Mouse (Mus musculus): ENCODE results near the gene Zmat3.

Gene Zmat3

DNA sequence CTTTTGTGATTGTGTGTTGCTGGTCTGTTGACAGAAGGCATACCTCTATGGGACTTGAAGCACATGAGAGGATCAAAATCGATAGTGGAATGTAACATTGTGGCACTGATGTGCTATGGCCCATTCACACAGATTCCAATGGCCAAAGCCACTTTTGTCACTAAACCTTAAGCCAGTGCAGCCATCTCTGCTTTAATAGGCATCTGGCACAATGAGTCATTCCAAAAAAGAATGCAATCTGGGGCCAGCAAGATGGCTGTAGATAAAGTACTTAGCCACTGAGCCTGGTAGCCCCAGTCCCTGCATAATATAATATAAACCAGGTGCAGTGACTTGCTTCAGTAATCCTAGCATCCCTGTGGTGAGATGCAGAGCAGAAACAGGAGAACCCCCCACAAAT, 1.7 kb upstream of the Zmat3 start:
- no peak for DNase-seq

- peak; percentile 49 for DNase-seq
These were observed 476 bp upstream of the Zmat3 start for GRCm38 (mm10) chr3:32366246-32366734.

- DNase-seq = no peak
These were observed 821 bp downstream of the Zmat3 start for GRCm38 (mm10) chr3:32364841-32365545.

- no peak for DNase-seq
These were observed 1.6 kb downstream of the Zmat3 start for GRCm38 (mm10) chr3:32364195-32364594.

GRCm38 (mm10) chr3:32361221-32361620, 4.6 kb downstream of the Zmat3 start:
- DNase-seq = no peak

DNA sequence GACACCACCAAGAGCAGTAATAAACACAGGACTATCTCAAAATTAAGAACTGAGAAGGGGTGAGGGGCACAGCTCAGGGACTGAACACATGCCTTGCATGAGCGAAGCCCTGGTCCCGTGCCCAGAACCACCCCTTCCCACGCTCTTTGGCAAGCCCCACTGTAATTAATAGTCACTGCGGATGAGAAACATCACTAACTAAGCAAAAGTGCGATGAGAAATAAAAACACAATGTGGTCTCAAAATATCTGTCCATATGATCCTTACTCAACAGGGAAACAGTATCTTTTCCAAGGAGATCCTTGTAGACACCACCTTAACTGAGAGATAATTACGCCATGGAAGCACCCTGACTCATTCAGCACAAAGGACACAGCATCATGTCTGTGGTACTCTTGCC, 17.9 kb downstream of the Zmat3 start:
- DNase-seq = no peak

- DNase-seq = no peak
These were observed 20.6 kb downstream of the Zmat3 start for GRCm38 (mm10) chr3:32345249-32345648.

DNA sequence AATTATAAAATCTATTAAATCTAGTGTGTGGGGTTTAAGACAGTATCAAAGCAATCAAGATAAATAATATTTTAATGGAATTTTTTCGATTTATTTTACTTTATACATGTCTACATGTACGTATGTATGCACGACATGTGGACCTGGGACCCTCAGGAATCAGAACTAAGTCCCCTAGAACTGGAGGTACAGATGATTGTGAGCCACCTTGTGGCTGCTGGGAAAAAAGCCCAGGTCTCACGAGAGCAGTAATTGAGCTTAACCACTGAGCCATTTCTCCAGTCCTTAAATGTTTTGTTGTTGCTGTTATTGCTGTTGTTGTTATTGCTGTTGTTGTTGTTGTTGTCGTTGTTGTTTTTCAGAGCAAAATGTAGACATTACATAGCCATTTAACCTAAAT, 21.0 kb downstream of the Zmat3 start:
- DNase-seq = no peak

DNA sequence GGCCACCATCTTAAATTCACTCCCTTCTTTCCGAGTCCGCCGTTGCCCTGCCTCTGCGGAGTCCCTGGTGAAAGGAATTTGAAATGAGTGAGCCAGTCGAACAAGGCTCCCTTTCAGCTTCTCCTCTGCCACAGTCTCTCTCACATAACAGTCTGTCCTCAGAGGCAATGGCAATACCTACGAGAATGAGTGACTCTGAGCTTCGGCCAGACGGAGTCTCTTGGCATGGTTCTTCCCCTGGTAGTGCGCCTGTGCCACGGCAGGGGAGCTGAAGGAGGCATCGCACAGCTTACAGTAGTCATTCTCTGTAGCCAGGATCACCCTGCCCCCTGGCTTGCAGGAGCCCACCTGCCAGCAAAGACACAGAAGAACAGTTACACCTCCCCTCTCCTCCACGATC, 22.4 kb downstream of the Zmat3 start:
- no peak for DNase-seq

GRCm38 (mm10) chr3:32341434-32341833, 24.4 kb downstream of the Zmat3 start:
- no peak for DNase-seq

DNA sequence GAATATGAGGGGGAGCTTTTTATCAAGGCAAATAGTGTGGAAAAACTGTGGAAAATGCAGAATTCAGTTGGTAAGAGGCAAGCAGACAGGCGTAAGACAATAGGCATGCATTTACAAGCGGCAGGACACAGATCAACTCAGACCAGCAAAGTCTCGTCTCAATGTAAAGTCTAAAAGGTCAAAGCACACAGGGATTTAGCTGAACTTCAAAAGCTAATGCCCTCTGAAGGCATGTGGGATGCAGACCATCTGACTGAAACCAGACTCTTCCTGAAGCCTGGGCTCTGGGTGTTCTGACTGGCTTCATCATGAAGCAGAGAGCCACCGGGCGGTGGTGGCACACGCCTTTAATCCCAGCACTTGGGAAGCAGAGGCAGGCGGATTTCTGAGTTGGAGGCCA, 27.6 kb downstream of the Zmat3 start:
- no peak for DNase-seq

- DNase-seq = no peak
These were observed 28.0 kb downstream of the Zmat3 start for GRCm38 (mm10) chr3:32337770-32338169.

- DNase-seq = no peak
These were observed 30.9 kb downstream of the Zmat3 start for GRCm38 (mm10) chr3:32334901-32335300.

DNA sequence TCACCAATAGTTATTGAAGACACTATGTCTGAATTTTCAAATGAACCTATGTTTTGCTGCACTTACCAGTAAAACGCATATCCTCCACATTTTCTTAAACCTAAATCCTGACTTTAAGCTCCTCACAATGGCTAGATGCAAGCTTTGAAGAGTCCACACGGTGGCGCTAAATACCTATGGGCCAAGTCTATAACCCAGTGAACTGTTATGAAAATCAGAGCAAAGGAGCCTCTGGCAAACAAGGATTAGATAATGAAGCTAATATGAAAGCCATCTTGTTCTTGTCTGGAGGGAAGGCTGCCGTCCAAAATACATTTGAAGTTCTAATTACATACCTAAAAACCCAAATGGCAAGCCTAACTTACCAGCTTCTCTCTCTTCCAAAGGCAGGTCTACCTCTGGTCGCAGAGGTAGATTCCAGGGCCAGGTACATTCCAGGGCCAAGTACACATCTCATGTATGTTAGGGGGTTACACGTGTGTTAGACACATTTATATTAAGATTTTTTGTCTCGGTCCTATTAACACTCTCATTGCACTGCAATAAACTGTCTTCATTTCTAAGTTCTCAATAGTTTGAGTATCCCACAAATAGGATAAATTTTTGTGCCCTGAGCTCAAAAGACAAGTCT, 32.2 kb downstream of the Zmat3 start:
- peak; percentile 73 for DNase-seq

- no peak for DNase-seq
These were observed 47.9 kb downstream of the Zmat3 start for GRCm38 (mm10) chr3:32317901-32318416.

DNA sequence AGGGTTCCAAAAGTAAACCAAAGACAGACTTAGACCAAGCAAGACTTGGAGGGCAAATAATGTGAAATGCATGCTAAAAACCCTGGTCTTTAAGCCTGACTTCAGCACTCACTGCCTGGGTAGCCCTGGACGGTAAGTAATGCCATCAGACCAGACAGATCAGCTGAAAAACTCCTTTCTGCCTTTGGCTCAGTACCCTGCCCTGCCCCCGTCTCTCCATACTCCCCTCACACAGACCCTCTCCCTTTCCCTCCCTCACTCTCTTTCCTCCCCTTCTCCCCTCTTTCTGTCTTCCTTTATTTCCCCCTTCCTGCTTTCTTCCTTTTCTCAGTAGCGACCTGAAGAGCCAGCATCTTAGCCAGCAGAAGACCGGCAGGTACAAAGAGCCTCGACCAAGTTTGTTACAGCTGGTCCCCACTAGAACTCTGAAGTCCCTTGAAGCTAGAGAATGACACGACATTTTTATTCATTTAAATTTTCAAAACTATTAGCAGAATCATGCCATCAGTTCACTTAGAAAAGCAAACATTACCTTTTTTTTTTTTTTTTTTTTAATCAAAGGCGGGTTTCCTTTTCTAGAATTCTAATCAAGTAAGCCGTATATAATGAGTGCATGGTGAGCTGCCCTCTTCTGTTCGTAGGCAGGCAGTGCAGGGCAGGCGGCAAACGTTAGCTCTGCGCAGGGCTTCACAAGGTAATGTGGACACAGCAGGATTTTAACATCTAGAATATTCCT, 48.5 kb downstream of the Zmat3 start:
- no peak for DNase-seq

DNA sequence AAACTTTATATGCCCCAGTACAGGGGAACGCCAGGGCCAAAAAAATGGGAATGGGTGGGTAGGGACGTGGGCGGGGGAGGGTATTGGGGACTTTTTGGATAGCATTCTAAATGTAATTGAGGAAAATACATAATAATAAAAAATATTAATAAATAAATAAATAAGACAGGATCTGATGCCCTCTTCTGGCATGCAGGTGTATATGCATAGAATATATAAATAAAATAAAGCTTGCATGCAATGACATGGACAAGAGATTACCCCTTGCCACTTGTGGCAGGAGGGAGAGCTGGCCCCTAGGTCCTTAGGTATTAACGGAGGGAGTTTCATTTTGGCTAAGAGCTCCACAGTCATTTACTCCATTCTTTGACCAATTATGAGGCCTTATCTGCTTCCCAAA, 51.1 kb downstream of the Zmat3 start:
- DNase-seq = no peak

- no peak for DNase-seq
These were observed 61.6 kb downstream of the Zmat3 start for GRCm38 (mm10) chr3:32304171-32304570.

DNA sequence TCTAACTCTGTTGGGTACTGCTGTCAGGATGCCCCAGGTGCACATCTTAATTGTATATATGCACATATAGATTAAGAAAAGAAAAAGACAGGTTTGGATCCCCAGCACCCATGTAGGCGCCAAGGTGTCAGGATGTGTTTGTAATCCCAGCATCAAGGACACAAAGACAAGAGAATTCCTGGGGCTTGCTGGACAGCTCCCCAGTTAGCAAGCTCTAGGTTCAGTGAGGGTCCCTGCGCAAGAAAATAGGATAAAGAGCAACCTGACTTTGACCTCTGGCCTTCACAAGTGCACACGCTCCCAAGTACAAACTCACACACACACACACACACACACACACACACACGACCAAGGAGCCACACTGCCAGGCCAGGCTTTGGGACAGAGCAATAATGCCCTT, 73.8 kb downstream of the Zmat3 start:
- DNase-seq = no peak

Data from cerebellum, adult 9-11 months (tissue).